Mouse (Mus musculus): ENCODE measurements around the gene Mansc1. TPM values are rescaled to one million over a fixed set of nuclear protein-coding genes. Genes with fewer than 3 reads are reported as not detected.

The Mansc1 gene
- polyA plus RNA-seq, 2 experiments, result 2.3 to 2.6 TPM

DNA sequence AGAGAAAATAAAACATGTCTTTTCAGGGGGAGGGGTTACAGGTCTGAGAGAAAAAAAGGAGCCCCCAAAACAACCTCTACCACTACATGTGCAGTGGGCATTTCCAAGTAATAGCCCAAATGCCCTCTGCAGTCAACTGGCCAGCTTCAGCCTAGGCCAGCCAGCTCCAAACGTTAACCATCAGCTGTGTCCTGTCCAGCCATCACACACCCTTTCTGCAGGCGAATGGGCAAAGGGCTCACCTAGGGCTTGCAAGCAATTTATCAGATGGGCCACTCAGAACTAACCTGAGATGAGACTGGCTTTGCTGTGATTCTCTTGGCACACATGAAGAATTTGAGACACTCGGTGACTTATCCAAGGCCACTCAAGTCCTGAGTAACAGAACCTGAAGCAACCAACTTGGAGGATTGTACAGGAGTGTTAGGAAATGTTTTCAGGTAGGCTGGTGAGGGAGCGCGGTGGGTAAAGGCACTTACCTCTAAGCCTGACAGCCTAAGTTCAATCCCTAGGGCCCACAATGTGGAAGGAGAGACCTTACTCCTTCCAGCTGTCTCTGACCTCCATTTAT, 64.2 kb downstream of the Mansc1 start:
- H3K36me3 ChIP-seq (ENCODE audit: control insufficient read depth, insufficient read depth, low read length), result no peaks in the 10 kb centered on the region
- no peak overlapping the region for H3K4me2 ChIP-seq (replicated peaks; ENCODE audit: low read depth, low read length, severe bottlenecking)
- H3K27ac ChIP-seq (replicated peaks; ENCODE audit: low read depth, low read length), result no peak overlapping the region
- no peak overlapping the region for H3K4me3 ChIP-seq (replicated peaks; ENCODE audit: low read length)
- ATAC-seq (ENCODE audit: low FRiP score, low read depth) (no peak), DNase-seq (ENCODE audit: low spot score) (no peak)
- H3K9ac ChIP-seq (ENCODE audit: low read depth, low read length, severe bottlenecking), result no peak overlapping the region
- 0 out of 2 replicates have a peak, but pooled peaks cover 5% of the 10 kb centered on the region for H3K9me3 ChIP-seq (ENCODE audit: control insufficient read depth, low read length)
- TF ChIP-seq POLR2A (IDR thresholded peaks at IDR 0.05; ENCODE audit: borderline replicate concordance, extremely low read depth, insufficient read depth, insufficient read length), result no peak
- 77% methylated on average over 5 of the region's 5 CpGs for WGBS
- peaks cover 8% of the 10 kb centered on the region for H3K4me1 ChIP-seq (ENCODE audit: control insufficient read depth, insufficient read depth, low read length)
- H3K27me3 ChIP-seq (ENCODE audit: control insufficient read depth, insufficient read depth, low read length), result no peaks in the 10 kb centered on the region

DNA sequence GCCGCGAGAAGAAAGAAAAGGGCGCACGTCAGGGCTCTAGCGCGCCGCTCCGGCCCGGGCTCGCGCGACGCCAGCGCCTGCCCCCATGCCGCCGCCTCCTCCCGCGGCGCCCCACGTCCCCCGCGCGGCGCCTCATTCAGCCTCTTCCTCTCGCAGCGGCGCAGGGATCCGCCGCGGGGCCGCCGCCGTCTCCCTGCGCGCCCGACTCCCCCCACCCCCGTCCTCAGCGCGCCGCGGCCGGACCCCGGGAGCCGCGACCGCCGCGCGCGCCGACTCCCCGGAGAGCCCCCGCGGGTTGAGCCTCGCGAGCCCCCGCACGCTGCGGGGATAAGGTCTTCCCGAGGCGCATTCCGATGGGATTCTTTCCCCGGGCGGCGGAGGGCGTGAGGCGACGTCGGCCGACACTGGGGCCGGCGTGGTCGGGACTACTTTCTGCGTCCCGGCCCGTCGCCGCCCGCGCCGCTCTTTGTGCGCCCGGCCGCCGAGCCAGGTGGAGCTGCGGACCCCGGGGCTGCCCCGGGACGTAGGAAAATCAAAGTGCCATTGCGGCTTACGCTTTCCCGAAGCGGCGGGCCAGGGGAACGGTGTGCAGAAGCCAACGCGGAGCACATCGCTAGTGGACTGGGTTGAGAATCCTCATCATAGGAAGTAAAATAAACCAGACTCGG, 65.3 kb downstream of the Mansc1 start, which contains the start of gene Lrp6:
TSS of gene Lrp6 (minus strand) at position 148 of the 668 bp plus-strand sequence.
- DNase-seq (ENCODE audit: low spot score), result peak; percentile 85
- peaks cover 11% of the 10 kb centered on the region for H3K4me1 ChIP-seq (ENCODE audit: control insufficient read depth, insufficient read depth, low read length)
- peak; percentile 94 for ATAC-seq (ENCODE audit: low FRiP score, low read depth)
- peak within 1 kb of the TSS; percentile 88 for H3K4me3 ChIP-seq (replicated peaks; ENCODE audit: low read length)
- 0 out of 2 replicates have a peak, but pooled peaks cover 5% of the 10 kb centered on the region for H3K9me3 ChIP-seq (ENCODE audit: control insufficient read depth, low read length)
- peak; percentile 56; the same call in 1 of the 2 replicates for TF ChIP-seq POLR2A (IDR thresholded peaks at IDR 0.05; ENCODE audit: borderline replicate concordance, extremely low read depth, insufficient read depth, insufficient read length)
- under 1% methylated on average over 52 of the region's 99 CpGs for WGBS
- H3K9ac ChIP-seq (ENCODE audit: low read depth, low read length, severe bottlenecking), result peak within 1 kb of the TSS; percentile 99
- H3K36me3 ChIP-seq (ENCODE audit: control insufficient read depth, insufficient read depth, low read length), result no peaks in the 10 kb centered on the region
- H3K4me2 ChIP-seq (replicated peaks; ENCODE audit: low read depth, low read length, severe bottlenecking), result peak within 1 kb of the TSS; percentile 67
- H3K27ac ChIP-seq (replicated peaks; ENCODE audit: low read depth, low read length), result peak within 1 kb of the TSS; percentile 99
- no peaks in the 10 kb centered on the region for H3K27me3 ChIP-seq (ENCODE audit: control insufficient read depth, insufficient read depth, low read length)

DNA sequence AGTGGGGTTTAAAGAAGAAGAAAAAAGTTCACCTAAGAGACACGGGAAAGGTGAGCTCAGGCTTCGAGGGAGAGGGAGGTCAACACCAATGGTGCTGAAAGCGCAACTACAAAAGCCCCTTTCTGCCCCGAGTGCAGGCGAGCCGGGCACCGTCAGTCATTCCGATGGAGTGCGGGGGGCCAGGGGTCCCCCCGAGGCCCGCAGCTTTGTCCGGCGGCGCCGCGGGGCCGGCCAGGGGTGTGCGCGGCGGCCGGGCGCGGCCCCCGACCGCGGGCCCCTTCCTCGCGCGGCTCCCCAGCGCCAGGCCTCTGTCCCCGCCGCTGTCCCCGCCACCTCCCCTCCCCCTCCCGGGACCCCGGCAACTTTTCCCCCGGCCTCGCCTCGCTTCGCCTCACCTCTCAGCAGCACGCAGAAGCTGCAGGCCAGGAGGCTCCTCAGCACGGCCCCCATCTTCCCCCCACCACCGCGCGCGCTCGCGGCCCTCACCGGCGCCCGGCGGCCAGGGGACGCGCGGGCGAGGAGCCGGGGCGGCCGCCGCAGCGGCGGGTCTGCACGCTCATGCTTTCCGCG, 66.0 kb downstream of the Mansc1 start:
- ATAC-seq (ENCODE audit: low FRiP score, low read depth), result peak; percentile 61
- DNase-seq (ENCODE audit: low spot score), result peak; percentile 8

DNA sequence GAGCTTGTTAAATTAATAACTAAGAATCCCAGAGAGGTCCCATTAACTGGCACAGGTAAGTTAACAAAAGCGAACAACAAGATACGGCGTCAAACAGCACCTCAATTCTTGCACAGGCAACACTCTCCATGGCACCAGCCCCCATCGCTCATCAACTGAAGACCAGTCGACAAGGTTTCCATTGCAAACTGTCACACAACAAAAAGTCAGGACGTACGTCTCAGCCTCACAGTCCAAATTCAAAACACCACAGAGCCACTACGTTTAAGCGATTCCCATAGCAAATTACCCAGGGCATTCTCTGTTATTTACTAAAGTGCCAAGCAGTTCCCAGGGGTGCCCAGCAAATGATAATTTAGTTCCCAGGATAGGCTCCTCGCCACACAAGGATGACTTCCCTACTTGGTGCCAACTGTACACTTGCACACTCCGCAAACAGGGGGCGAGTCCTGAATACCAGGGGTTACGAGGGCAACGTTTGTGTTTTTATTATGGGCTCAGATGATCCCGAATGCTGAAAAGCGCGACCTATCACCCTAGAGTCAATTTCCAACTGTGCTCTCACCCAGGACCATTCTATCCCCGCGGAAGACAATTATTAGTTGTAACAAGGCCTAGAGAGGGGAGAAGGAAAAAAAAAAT, 66.6 kb downstream of the Mansc1 start:
- Histone ChIP-seq H3K9ac (ENCODE audit: low read depth, low read length, severe bottlenecking) (peak overlapping the region; percentile 99), H3K4me1 (ENCODE audit: control insufficient read depth, insufficient read depth, low read length) (peaks cover 11% of the 10 kb centered on the region), H3K4me2 (replicated peaks; ENCODE audit: low read depth, low read length, severe bottlenecking) (peak overlapping the region; percentile 67), H3K36me3 (ENCODE audit: control insufficient read depth, insufficient read depth, low read length) (no peaks in the 10 kb centered on the region), H3K9me3 (ENCODE audit: control insufficient read depth, low read length) (no peaks in the 10 kb centered on the region), H3K27me3 (ENCODE audit: control insufficient read depth, insufficient read depth, low read length) (no peaks in the 10 kb centered on the region), H3K27ac (replicated peaks; ENCODE audit: low read depth, low read length) (peak overlapping the region; percentile 99), H3K4me3 (replicated peaks; ENCODE audit: low read length) (peak overlapping the region; percentile 88)
- TF ChIP-seq POLR2A (IDR thresholded peaks at IDR 0.05; ENCODE audit: borderline replicate concordance, extremely low read depth, insufficient read depth, insufficient read length), result no peak
- ATAC-seq (ENCODE audit: low FRiP score, low read depth), result no peak
- 2% methylated on average over 19 of the region's 19 CpGs for WGBS
- no peak for DNase-seq (ENCODE audit: low spot score)

More for the DNA sequence above, 66.0 kb downstream of the Mansc1 start:
- TF ChIP-seq POLR2A (IDR thresholded peaks at IDR 0.05; ENCODE audit: borderline replicate concordance, extremely low read depth, insufficient read depth, insufficient read length), result no peak
- H3K27me3 ChIP-seq (ENCODE audit: control insufficient read depth, insufficient read depth, low read length), result no peaks in the 10 kb centered on the region
- H3K9ac ChIP-seq (ENCODE audit: low read depth, low read length, severe bottlenecking), result peak overlapping the region; percentile 99
- peak overlapping the region; percentile 88 for H3K4me3 ChIP-seq (replicated peaks; ENCODE audit: low read length)
- H3K4me1 ChIP-seq (ENCODE audit: control insufficient read depth, insufficient read depth, low read length), result peaks cover 11% of the 10 kb centered on the region
- 2% methylated on average over 26 of the region's 64 CpGs for WGBS
- peak overlapping the region; percentile 99 for H3K27ac ChIP-seq (replicated peaks; ENCODE audit: low read depth, low read length)
- H3K36me3 ChIP-seq (ENCODE audit: control insufficient read depth, insufficient read depth, low read length), result no peaks in the 10 kb centered on the region
- H3K4me2 ChIP-seq (replicated peaks; ENCODE audit: low read depth, low read length, severe bottlenecking), result peak overlapping the region; percentile 67
- no peaks in the 10 kb centered on the region for H3K9me3 ChIP-seq (ENCODE audit: control insufficient read depth, low read length)

DNA sequence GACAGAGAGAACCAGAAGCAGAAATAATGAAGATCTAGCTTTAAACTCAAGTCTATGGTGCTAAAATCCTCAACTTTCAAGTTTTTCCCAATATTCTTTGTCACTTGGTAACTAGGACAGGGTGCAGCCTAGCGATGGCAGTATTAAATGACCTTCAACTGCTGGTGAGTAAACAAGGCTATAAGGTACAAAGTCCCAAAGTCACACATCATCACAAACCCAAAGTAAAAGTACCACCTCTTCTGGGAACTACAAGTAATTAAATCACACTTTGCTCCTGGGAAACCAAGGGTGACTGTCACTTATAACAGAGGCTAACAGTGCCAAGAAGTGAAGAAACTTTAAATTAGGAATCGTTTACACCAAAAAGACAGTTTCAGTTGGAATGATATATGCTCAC, 67.7 kb downstream of the Mansc1 start:
- Histone ChIP-seq H3K9me3 (ENCODE audit: control insufficient read depth, low read length) (no peaks in the 10 kb centered on the region), H3K36me3 (ENCODE audit: control insufficient read depth, insufficient read depth, low read length) (no peaks in the 10 kb centered on the region), H3K9ac (ENCODE audit: low read depth, low read length, severe bottlenecking) (no peak overlapping the region), H3K27me3 (ENCODE audit: control insufficient read depth, insufficient read depth, low read length) (no peaks in the 10 kb centered on the region), H3K4me2 (replicated peaks; ENCODE audit: low read depth, low read length, severe bottlenecking) (peak overlapping the region; percentile 67), H3K4me3 (replicated peaks; ENCODE audit: low read length) (0 out of 2 replicates have a peak overlapping the region, but pooled peaks have one; percentile 14), H3K4me1 (ENCODE audit: control insufficient read depth, insufficient read depth, low read length) (peaks cover 11% of the 10 kb centered on the region), H3K27ac (replicated peaks; ENCODE audit: low read depth, low read length) (no peak overlapping the region)
- ATAC-seq (ENCODE audit: low FRiP score, low read depth) (no peak), DNase-seq (ENCODE audit: low spot score) (no peak)
- TF ChIP-seq POLR2A (IDR thresholded peaks at IDR 0.05; ENCODE audit: borderline replicate concordance, extremely low read depth, insufficient read depth, insufficient read length), result no peak
- WGBS, result 44% methylated on average over 2 of the region's 2 CpGs
